Mouse (Mus musculus): ENCODE measurements around the gene Fam53b. TPM values are rescaled to one million over a fixed set of nuclear protein-coding genes. Genes with fewer than 3 reads are reported as not detected.

The Fam53b gene
- polyA plus RNA-seq, 1 experiment, result 52.4 TPM

- H3K27me3 ChIP-seq (ENCODE audit: control insufficient read depth, insufficient read depth, low read length), result no peaks in the 10 kb centered on the region
- WGBS, result 87% methylated on average over 5 of the region's 5 CpGs
- no peaks in the 10 kb centered on the region; the same call in 1 of the 2 replicates for H3K4me1 ChIP-seq (ENCODE audit: control insufficient read depth, insufficient read depth, insufficient read length)
- TF ChIP-seq POLR2A (IDR thresholded peaks at IDR 0.05; ENCODE audit: low read depth, low read length) (no peak), CTCF (IDR thresholded peaks at IDR 0.05; ENCODE audit: extremely low read depth, insufficient read depth, insufficient read length, insufficient replicate concordance) (no peak)
- peaks cover 30% of the 10 kb centered on the region for H3K36me3 ChIP-seq (ENCODE audit: control insufficient read depth, insufficient read depth, low read length)
- DNase-seq (ENCODE audit: low read depth in 1 of 2, low spot score in 2 of 2), result no peak
- H3K27ac ChIP-seq (ENCODE audit: insufficient read depth, low read length), result no peak overlapping the region
- H3K4me3 ChIP-seq (ENCODE audit: extremely low read depth, insufficient read depth, insufficient read length), result no peak overlapping the region
These were observed 54.8 kb downstream of the Fam53b start for GRCm38 (mm10) chr7:132758875-132759274.

GRCm38 (mm10) chr7:132756325-132756724, 57.4 kb downstream of the Fam53b start:
- Histone ChIP-seq H3K4me3 (ENCODE audit: extremely low read depth, insufficient read depth, insufficient read length) (no peak overlapping the region), H3K36me3 (ENCODE audit: control insufficient read depth, insufficient read depth, low read length) (peaks cover 30% of the 10 kb centered on the region), H3K27ac (ENCODE audit: insufficient read depth, low read length) (no peak overlapping the region), H3K4me1 (ENCODE audit: control insufficient read depth, insufficient read depth, insufficient read length) (no peaks in the 10 kb centered on the region; the same call in 1 of the 2 replicates), H3K27me3 (ENCODE audit: control insufficient read depth, insufficient read depth, low read length) (no peaks in the 10 kb centered on the region)
- 90% methylated on average over 5 of the region's 5 CpGs for WGBS
- TF ChIP-seq CTCF (IDR thresholded peaks at IDR 0.05; ENCODE audit: extremely low read depth, insufficient read depth, insufficient read length, insufficient replicate concordance) (no peak), POLR2A (IDR thresholded peaks at IDR 0.05; ENCODE audit: low read depth, low read length) (no peak)
- no peak for DNase-seq (ENCODE audit: low read depth in 1 of 2, low spot score in 2 of 2)

- 75% methylated on average over 3 of the region's 3 CpGs for WGBS
- Histone ChIP-seq H3K27ac (ENCODE audit: insufficient read depth, low read length) (0 out of 2 replicates have a peak overlapping the region, but pooled peaks have one; percentile 9), H3K4me1 (ENCODE audit: control insufficient read depth, insufficient read depth, insufficient read length) (no peaks in the 10 kb centered on the region; the same call in 1 of the 2 replicates), H3K4me3 (ENCODE audit: extremely low read depth, insufficient read depth, insufficient read length) (no peak overlapping the region), H3K27me3 (ENCODE audit: control insufficient read depth, insufficient read depth, low read length) (no peaks in the 10 kb centered on the region), H3K36me3 (ENCODE audit: control insufficient read depth, insufficient read depth, low read length) (peaks cover 23% of the 10 kb centered on the region)
- no peak for DNase-seq (ENCODE audit: low read depth in 1 of 2, low spot score in 2 of 2)
- TF ChIP-seq POLR2A (IDR thresholded peaks at IDR 0.05; ENCODE audit: low read depth, low read length) (no peak), CTCF (IDR thresholded peaks at IDR 0.05; ENCODE audit: extremely low read depth, insufficient read depth, insufficient read length, insufficient replicate concordance) (no peak)
These were observed 59.3 kb downstream of the Fam53b start for GRCm38 (mm10) chr7:132754389-132754750.

GRCm38 (mm10) chr7:132753518-132754388, 59.9 kb downstream of the Fam53b start:
- H3K36me3 ChIP-seq (ENCODE audit: control insufficient read depth, insufficient read depth, low read length), result peaks cover 20% of the 10 kb centered on the region
- TF ChIP-seq POLR2A (IDR thresholded peaks at IDR 0.05; ENCODE audit: low read depth, low read length), result no peak
- no peak for TF ChIP-seq CTCF (IDR thresholded peaks at IDR 0.05; ENCODE audit: extremely low read depth, insufficient read depth, insufficient read length, insufficient replicate concordance)
- H3K4me1 ChIP-seq (ENCODE audit: control insufficient read depth, insufficient read depth, insufficient read length), result no peaks in the 10 kb centered on the region; the same call in 1 of the 2 replicates
- DNase-seq (ENCODE audit: low read depth in 1 of 2, low spot score in 2 of 2), result no peak
- H3K27me3 ChIP-seq (ENCODE audit: control insufficient read depth, insufficient read depth, low read length), result no peaks in the 10 kb centered on the region
- 0 out of 2 replicates have a peak overlapping the region, but pooled peaks have one; percentile 7 for H3K27ac ChIP-seq (ENCODE audit: insufficient read depth, low read length)
- no peak overlapping the region for H3K4me3 ChIP-seq (ENCODE audit: extremely low read depth, insufficient read depth, insufficient read length)
- 79% methylated on average over 4 of the region's 4 CpGs for WGBS

GRCm38 (mm10) chr7:132751716-132752115, 62.0 kb downstream of the Fam53b start:
- TF ChIP-seq CTCF (IDR thresholded peaks at IDR 0.05; ENCODE audit: extremely low read depth, insufficient read depth, insufficient read length, insufficient replicate concordance) (no peak), POLR2A (IDR thresholded peaks at IDR 0.05; ENCODE audit: low read depth, low read length) (no peak)

GRCm38 (mm10) chr7:132749504-132749903, 64.2 kb downstream of the Fam53b start:
- no peak overlapping the region for H3K4me3 ChIP-seq (ENCODE audit: extremely low read depth, insufficient read depth, insufficient read length)
- H3K27ac ChIP-seq (ENCODE audit: insufficient read depth, low read length), result no peak overlapping the region
- peaks cover 3% of the 10 kb centered on the region; the same call in 1 of the 2 replicates for H3K36me3 ChIP-seq (ENCODE audit: control insufficient read depth, insufficient read depth, low read length)
- TF ChIP-seq POLR2A (IDR thresholded peaks at IDR 0.05; ENCODE audit: low read depth, low read length) (no peak), CTCF (IDR thresholded peaks at IDR 0.05; ENCODE audit: extremely low read depth, insufficient read depth, insufficient read length, insufficient replicate concordance) (no peak)
- no peak for DNase-seq (ENCODE audit: low read depth in 1 of 2, low spot score in 2 of 2)
- no peaks in the 10 kb centered on the region for H3K27me3 ChIP-seq (ENCODE audit: control insufficient read depth, insufficient read depth, low read length)
- WGBS, result 95% methylated on average over 11 of the region's 11 CpGs
- no peaks in the 10 kb centered on the region; the same call in 1 of the 2 replicates for H3K4me1 ChIP-seq (ENCODE audit: control insufficient read depth, insufficient read depth, insufficient read length)

More at GRCm38 (mm10) chr7:132751716-132752115, 62.0 kb downstream of the Fam53b start:
- Histone ChIP-seq H3K36me3 (ENCODE audit: control insufficient read depth, insufficient read depth, low read length) (peaks cover 8% of the 10 kb centered on the region), H3K27ac (ENCODE audit: insufficient read depth, low read length) (peak overlapping the region; percentile 30; the same call in 1 of the 2 replicates), H3K4me3 (ENCODE audit: extremely low read depth, insufficient read depth, insufficient read length) (no peak overlapping the region), H3K27me3 (ENCODE audit: control insufficient read depth, insufficient read depth, low read length) (no peaks in the 10 kb centered on the region), H3K4me1 (ENCODE audit: control insufficient read depth, insufficient read depth, insufficient read length) (no peaks in the 10 kb centered on the region; the same call in 1 of the 2 replicates)
- 93% methylated on average over 2 of the region's 2 CpGs for WGBS
- no peak for DNase-seq (ENCODE audit: low read depth in 1 of 2, low spot score in 2 of 2)
